Mouse (Mus musculus) T-cell, adult 2 months (primary cell): Measurements from ENCODE around the gene Cldn15.
"Not testable (repeated sequence)": the region's sequence is repeated elsewhere in the genome, so short reads cannot be mapped to it uniquely, and the experiment has no call there.

Experiments used
- DNase-seq: peaks from one replicate; pipeline ENCODE4 v3.0.0; 2022; ENCODE audit warnings: low spot score

Cldn15 gene

GRCm38 (mm10) chr5:136966331-136966730, at the start of gene Cldn15:
Cldn15 (plus strand) TSS chr5:136966616.
- no peak for DNase-seq

GRCm38 (mm10) chr5:136917613-136918242, 48.7 kb upstream of the Cldn15 start:
- DNase-seq: no peak

- DNase-seq: peak; percentile 79
These were observed 47.6 kb upstream of the Cldn15 start for GRCm38 (mm10) chr5:136918655-136919472.

- no peak for DNase-seq
These were observed 46.7 kb upstream of the Cldn15 start for GRCm38 (mm10) chr5:136919546-136920301.

GRCm38 (mm10) chr5:136922830-136923229, 43.6 kb upstream of the Cldn15 start:
- DNase-seq: no peak

- DNase-seq: no peak
These were observed 42.5 kb upstream of the Cldn15 start for GRCm38 (mm10) chr5:136923751-136924478.

GRCm38 (mm10) chr5:136929073-136929472, 37.3 kb upstream of the Cldn15 start:
- DNase-seq: peak; percentile 64

GRCm38 (mm10) chr5:136931896-136932295, 34.5 kb upstream of the Cldn15 start:
- DNase-seq: no peak

- DNase-seq: no peak
These were observed 33.5 kb upstream of the Cldn15 start for GRCm38 (mm10) chr5:136932956-136933355.

GRCm38 (mm10) chr5:136933930-136934329, 32.5 kb upstream of the Cldn15 start:
- DNase-seq: no peak

GRCm38 (mm10) chr5:136935905-136936695, 30.3 kb upstream of the Cldn15 start:
- DNase-seq: no peak

- DNase-seq: no peak
These were observed 29.7 kb upstream of the Cldn15 start for GRCm38 (mm10) chr5:136936750-136937149.

GRCm38 (mm10) chr5:136937621-136938020, 28.8 kb upstream of the Cldn15 start:
- no peak for DNase-seq

GRCm38 (mm10) chr5:136939284-136939683, 27.1 kb upstream of the Cldn15 start:
- DNase-seq: peak; percentile 26

GRCm38 (mm10) chr5:136940029-136940428, 26.4 kb upstream of the Cldn15 start:
- not testable (repeated sequence) for DNase-seq

GRCm38 (mm10) chr5:136940845-136941560, 25.4 kb upstream of the Cldn15 start:
- no peak for DNase-seq

GRCm38 (mm10) chr5:136942781-136943180, 23.6 kb upstream of the Cldn15 start:
- no peak for DNase-seq

- DNase-seq: no peak
These were observed 23.0 kb upstream of the Cldn15 start for GRCm38 (mm10) chr5:136943382-136943781.

GRCm38 (mm10) chr5:136945084-136945483, 21.3 kb upstream of the Cldn15 start:
- DNase-seq: no peak

GRCm38 (mm10) chr5:136947874-136948273, 18.5 kb upstream of the Cldn15 start:
- no peak for DNase-seq
